Mouse (Mus musculus) forebrain, embryonic 10.5 days (tissue): ENCODE results near the gene Nmt1. TPM values are rescaled to one million over a fixed set of nuclear protein-coding genes. Genes with fewer than 3 reads are reported as not detected.
A peak's percentile ranks its signal among the peaks of the same experiment; 100 is the strongest.

ENCODE experiments used
- DNase-seq: peaks from one replicate; pipeline ENCODE4 v3.0.0-alpha.2; 2017; ENCODE audit warnings: low spot score; ENCODE audit errors: extremely low spot score
- H3K27ac ChIP-seq: fragments of 300-500 bp; sonication (generic); 2 replicates; pipeline ENCODE4 v1.5.1; 2016; ENCODE audit warnings: mild to moderate bottlenecking
- H3K27me3 ChIP-seq: fragments of 300-500 bp; sonication (generic); 2 replicates; pipeline ENCODE4 v1.6.1; 2016; ENCODE audit warnings: mild to moderate bottlenecking; ENCODE audit not compliant: poor library complexity, severe bottlenecking
- H3K36me3 ChIP-seq: fragments of 300-500 bp; sonication (generic); replicated peaks from 2 replicates; pipeline ENCODE4 v1.6.1; 2016; ENCODE audit warnings: mild to moderate bottlenecking, moderate library complexity
- H3K4me1 ChIP-seq: fragments of 300-500 bp; sonication (generic); 2 replicates; pipeline ENCODE4 v1.6.1; 2016
- H3K4me3 ChIP-seq: fragments of 300-500 bp; sonication (generic); 2 replicates; pipeline ENCODE4 v1.5.1; 2016; ENCODE audit warnings: mild to moderate bottlenecking, moderate library complexity
- H3K9me3 ChIP-seq: fragments of 300-500 bp; sonication (generic); 2 replicates; pipeline ENCODE4 v1.6.1; 2016; ENCODE audit warnings: mild to moderate bottlenecking, moderate library complexity
- WGBS: fragments of 180-500 bp; shearing (Covaris S2); methylation state at CpG from one replicate; pipeline ENCODE4 v1.1.7; 2016; 5-methylcytosine and 5-hydroxymethylcytosine counted together
- microRNA-seq: library from miRNA; unstranded; fragments of <30 nt; microRNA quantifications from one replicate; pipeline ENCODE4, GENCODE M21; 2017
- polyA plus RNA-seq: library from polyadenylated mRNA; unstranded; fragments of >200 nt; fragmentation: Nextera tagmentation; extraction: Ambion mirVana; gene quantifications from 2 replicates; pipeline ENCODE4 v1.2.1, GENCODE M21; 2016

Gene Nmt1
- polyA plus RNA-seq, 1 experiment from 2014 or later, result 62.4 TPM

DNA sequence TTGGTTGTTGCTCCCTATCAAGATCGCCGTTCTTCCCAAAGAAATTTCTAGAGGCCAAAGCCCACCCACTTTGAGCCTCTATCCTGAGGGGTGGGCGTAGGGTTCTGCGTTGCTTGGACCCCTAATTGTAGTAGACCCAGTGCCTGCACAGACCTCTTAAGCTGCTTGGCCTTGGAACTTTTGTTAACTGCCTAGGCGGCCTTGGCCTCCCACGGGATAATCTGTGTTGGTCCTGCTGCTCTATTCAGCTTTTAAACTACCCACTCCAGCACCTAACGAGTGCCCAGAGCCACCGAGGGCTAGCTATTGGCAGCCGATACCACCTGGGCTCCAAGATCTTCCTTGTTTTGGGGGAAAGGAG lies 84.5 kb downstream of the Nmt1 start:
- peak overlapping the region; percentile 76 for H3K27ac ChIP-seq
- no peaks in the 10 kb centered on the region for H3K9me3 ChIP-seq
- no peaks in the 10 kb centered on the region for H3K36me3 ChIP-seq
- peaks cover 46% of the 10 kb centered on the region for H3K27me3 ChIP-seq
- peaks cover 48% of the 10 kb centered on the region for H3K4me1 ChIP-seq
- peak overlapping the region; percentile 50 for H3K4me3 ChIP-seq
- DNase-seq, result no peak
- 6% methylated on average over 9 of the region's 9 CpGs for WGBS

DNA sequence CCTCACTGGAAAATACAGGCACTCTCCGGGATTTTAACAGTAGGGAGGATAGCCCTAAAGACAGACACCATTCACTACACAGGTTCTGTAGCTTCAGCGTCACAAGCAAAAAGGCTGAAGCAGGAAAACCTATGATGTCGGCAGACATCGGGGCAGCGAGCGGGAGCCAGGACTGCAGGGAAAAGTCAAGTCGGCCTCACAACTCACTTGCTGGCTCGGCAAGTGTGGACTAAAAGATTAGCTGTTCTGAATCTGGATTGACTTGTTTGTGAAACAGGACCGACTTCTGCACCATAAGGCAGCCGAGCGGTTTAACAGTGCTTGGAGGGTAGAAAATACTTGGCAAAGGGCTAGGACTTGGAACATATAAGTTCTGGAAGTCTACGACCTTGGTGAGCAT lies 85.0 kb downstream of the Nmt1 start:
- H3K4me1 ChIP-seq, result peaks cover 53% of the 10 kb centered on the region
- peak overlapping the region; percentile 50; the same call in 1 of the 2 replicates for H3K4me3 ChIP-seq
- H3K27ac ChIP-seq, result peak overlapping the region; percentile 76; the same call in 1 of the 2 replicates
- 27% methylated on average over 12 of the region's 12 CpGs for WGBS
- no peaks in the 10 kb centered on the region for H3K9me3 ChIP-seq
- DNase-seq, result no peak
- peaks cover 46% of the 10 kb centered on the region for H3K27me3 ChIP-seq
- no peaks in the 10 kb centered on the region for H3K36me3 ChIP-seq

DNA sequence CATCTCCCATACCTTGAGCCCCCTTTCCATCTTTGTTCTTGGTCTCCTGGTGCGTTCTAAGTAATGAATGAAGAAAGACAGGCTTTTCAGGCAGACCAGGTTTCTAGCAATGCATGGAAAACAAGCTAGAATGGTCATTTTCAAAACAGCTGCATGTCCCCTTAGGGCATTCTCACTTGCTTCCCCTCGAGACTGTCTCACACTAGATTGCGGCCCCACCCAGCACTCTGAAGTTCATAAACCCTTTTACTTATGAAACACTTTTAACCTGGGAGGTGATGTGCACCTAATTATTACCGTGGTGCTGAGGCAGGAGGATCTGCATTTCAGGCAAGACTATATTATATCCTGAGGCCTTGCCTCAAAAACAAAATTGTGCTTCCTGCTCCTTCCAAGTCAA lies 85.8 kb downstream of the Nmt1 start:
- 78% methylated on average over 4 of the region's 4 CpGs for WGBS
- 0 out of 2 replicates have a peak overlapping the region, but pooled peaks have one; percentile 70 for H3K4me3 ChIP-seq
- H3K27ac ChIP-seq, result no peak overlapping the region
- H3K36me3 ChIP-seq, result no peaks in the 10 kb centered on the region
- DNase-seq, result no peak
- peaks cover 50% of the 10 kb centered on the region for H3K27me3 ChIP-seq
- H3K9me3 ChIP-seq, result no peaks in the 10 kb centered on the region
- peaks cover 61% of the 10 kb centered on the region for H3K4me1 ChIP-seq

DNA sequence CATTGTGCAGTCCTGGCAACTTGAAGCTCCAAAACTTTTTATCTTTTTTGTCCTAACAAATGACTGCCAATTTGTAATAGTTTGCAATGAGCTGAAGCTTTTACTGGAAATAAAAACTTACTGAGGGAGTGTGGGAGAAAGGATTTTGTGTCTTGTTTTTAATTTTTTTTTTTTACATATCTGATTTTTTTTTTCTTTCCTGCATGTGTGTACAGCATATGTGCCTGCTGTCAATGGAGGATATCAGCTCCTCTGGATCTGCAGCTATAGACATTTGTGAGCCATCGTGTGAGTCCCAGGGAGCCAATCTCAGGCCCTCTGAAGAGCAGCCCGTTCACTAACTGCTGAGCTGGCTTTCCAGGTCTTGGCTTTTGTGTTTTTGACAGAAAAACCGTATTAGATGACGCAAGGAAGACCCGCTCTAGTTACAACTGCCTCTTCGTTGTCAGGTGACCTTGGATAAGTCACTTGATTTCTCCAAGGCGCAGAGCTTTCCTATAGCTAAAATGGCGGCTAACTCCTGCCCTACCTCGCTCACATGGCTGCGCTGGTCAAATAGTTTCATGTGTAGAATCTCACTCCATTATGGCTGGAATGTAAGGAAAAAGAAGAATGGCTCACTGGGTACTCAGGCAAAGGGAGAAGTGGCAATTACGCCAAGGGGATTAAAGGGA lies 86.4 kb downstream of the Nmt1 start:
- no peaks in the 10 kb centered on the region for H3K9me3 ChIP-seq
- H3K27ac ChIP-seq, result peak overlapping the region; percentile 96
- no peak for DNase-seq
- WGBS, result 88% methylated on average over 11 of the region's 11 CpGs
- peaks cover 50% of the 10 kb centered on the region for H3K27me3 ChIP-seq
- H3K36me3 ChIP-seq, result no peaks in the 10 kb centered on the region
- H3K4me1 ChIP-seq, result peaks cover 64% of the 10 kb centered on the region
- peak overlapping the region; percentile 70 for H3K4me3 ChIP-seq

DNA sequence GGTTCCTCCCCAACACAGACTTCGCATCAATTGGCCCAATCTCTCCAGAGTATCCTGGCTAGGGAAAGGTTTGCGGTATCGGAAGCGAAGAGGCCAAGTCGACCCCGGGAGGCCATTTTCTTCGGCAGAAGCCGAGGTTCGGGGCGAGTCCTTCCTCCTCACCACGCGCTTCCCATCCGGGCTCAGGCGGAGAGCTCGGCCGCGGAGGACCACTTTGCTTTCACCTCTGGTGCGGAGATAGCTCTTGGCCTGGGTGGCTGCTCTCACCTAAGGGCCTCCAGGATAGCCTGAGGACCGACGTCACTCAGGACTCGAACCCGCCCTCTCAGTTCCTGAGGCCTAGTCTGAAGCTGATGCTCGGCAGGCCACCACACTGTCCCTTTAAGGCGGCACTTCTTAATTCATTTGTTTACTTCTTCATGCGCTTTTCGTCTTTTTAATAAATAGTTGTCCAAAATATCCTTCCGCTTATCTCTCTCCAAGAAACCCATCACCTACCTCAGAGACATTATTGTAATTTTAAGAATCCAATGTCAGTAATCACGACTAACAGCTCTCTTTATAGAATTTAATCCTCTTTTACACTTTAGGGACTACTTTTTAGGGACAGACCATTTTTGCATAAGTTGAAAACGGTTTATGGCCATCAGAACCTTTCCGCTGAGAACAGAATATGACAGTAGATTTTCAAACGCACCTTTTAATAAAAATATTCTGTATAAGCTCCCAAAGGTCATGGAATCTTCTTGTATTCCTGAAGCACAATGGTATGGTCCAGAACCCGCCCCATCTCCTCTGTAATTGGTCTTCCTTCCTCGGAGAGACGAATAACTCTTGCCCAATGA lies 87.4 kb downstream of the Nmt1 start:
- no peaks in the 10 kb centered on the region for H3K9me3 ChIP-seq
- peak overlapping the region; percentile 70 for H3K4me3 ChIP-seq
- H3K27me3 ChIP-seq, result peaks cover 46% of the 10 kb centered on the region
- H3K36me3 ChIP-seq, result no peaks in the 10 kb centered on the region
- H3K27ac ChIP-seq, result peak overlapping the region; percentile 96
- WGBS, result 1% methylated on average over 34 of the region's 34 CpGs
- peak; percentile 80 for DNase-seq
- H3K4me1 ChIP-seq, result peaks cover 64% of the 10 kb centered on the region

DNA sequence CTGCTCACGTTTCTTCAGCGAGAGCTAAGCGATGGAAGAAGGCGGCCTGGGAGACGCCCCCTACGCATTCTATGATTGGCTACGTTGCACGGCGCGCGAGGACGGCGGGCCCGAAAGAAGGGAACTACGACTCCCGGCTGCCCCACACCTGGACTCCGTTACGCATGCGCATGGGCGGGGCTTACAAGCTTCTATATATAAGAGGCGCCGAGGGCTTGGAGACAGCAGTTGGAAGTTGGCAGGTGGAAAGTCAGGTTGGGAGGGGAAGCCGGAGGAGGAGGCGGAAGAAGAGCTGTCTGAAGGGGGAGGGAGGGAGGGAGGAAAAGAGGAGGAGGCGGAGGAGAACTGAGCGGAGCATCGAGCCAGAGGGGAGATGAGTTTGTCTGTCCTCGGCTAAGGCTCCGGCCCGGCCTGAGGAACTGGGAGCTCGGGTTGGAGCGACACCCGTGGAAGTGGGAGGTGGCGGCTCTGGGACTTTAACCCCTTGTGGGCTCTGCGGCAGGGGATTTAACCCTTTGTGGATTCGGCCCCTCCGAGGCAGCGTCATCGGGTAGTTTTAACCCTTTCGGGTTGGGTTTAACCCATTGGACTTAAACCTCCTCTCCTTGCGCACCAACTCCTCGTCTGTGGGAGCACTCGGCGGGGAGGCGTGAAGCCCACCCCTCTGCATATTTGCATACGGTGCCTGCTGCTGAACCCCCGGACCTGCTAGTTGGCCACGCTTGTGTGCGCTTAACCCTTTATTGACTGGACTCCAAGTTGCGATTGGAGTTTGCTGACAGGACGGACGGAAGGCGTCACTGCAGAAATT lies 88.2 kb downstream of the Nmt1 start, which contains the start of gene Hexim1:
Gene Hexim1, plus strand, starts transcription at position 224 of the 811 bp plus-strand sequence.
- Histone ChIP-seq H3K27ac (peak within 1 kb of the TSS; percentile 96), H3K27me3 (peaks cover 38% of the 10 kb centered on the region), H3K9me3 (no peaks in the 10 kb centered on the region), H3K36me3 (no peaks in the 10 kb centered on the region), H3K4me3 (peak within 1 kb of the TSS; percentile 70), H3K4me1 (peaks cover 62% of the 10 kb centered on the region)
- peak; percentile 100 for DNase-seq
- WGBS, result under 1% methylated on average over 53 of the region's 53 CpGs

DNA sequence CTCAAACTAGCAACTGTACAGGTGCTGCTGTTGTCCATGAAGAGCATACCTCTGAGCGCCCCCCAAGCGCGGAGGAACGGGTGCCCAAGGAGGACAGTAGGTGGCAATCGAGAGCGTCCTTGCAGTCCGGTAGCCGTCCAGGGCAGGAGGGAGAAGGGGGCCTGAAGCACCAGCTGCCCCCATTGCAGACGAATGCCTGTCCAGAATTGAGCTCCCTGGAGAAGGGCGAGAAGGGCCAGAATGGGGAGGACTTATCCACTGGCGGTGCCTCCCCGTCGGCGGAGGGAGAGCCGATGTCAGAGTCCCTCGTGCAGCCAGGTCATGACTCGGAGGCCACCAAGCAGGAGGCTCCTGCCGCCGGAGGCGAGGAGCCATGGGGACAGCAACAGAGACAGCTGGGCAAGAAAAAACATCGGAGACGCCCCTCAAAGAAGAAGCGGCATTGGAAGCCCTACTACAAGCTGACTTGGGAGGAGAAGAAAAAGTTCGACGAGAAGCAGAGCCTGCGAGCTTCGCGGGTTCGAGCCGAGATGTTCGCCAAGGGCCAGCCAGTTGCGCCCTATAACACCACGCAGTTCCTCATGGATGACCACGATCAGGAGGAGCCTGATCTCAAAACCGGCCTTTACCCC lies 89.1 kb downstream of the Nmt1 start:
- WGBS, result under 1% methylated on average over 35 of the region's 35 CpGs
- Histone ChIP-seq H3K36me3 (no peaks in the 10 kb centered on the region), H3K27ac (peak overlapping the region; percentile 96), H3K27me3 (peaks cover 29% of the 10 kb centered on the region), H3K9me3 (no peaks in the 10 kb centered on the region), H3K4me3 (peak overlapping the region; percentile 70), H3K4me1 (peaks cover 54% of the 10 kb centered on the region)
- peak; percentile 73 for DNase-seq

DNA sequence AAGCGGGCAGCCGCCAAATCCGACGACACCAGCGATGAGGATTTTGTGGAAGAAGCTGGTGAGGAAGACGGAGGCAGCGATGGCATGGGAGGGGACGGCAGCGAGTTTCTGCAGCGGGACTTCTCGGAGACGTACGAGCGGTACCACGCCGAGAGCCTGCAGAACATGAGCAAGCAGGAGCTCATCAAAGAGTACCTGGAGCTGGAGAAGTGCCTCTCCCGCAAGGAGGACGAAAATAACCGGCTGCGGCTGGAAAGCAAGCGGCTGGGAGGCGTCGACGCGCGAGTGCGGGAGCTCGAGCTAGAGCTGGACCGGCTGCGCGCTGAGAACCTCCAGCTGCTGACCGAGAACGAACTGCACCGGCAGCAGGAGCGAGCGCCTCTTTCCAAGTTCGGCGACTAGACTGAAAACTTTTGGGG lies 89.6 kb downstream of the Nmt1 start:
- Histone ChIP-seq H3K4me3 (peak overlapping the region; percentile 70), H3K27ac (peak overlapping the region; percentile 96), H3K4me1 (peaks cover 48% of the 10 kb centered on the region), H3K9me3 (no peaks in the 10 kb centered on the region), H3K27me3 (peaks cover 24% of the 10 kb centered on the region), H3K36me3 (no peaks in the 10 kb centered on the region)
- WGBS, result under 1% methylated on average over 38 of the region's 38 CpGs
- no peak for DNase-seq

Small RNA genes lying within 50 kb of the gene (microRNA-seq; reads per million reads assigned to microRNA genes)
- gene Mir6931, result 0.90 reads per million

Other genes with a start within 250 kb of the Nmt1 start
- gene Gjc1, start 208.5 kb upstream of the Nmt1 start, polyA plus RNA-seq, result 86.0 and 87.4 TPM in 2 replicates
- gene Higd1b, start 192.3 kb upstream of the Nmt1 start, polyA plus RNA-seq, result not detected in 2 replicates
- 376 and 379 TPM in 2 replicates for gene Eftud2, start 147.2 kb upstream of the Nmt1 start, polyA plus RNA-seq
- gene Ccdc103, start 147.0 kb upstream of the Nmt1 start, polyA plus RNA-seq, result 2.0 and 2.9 TPM in 2 replicates
- 0.09 TPM in 1 of 2 replicates, not detected in the other for gene Fam187a, start 143.0 kb upstream of the Nmt1 start, polyA plus RNA-seq
- gene Gfap, start 127.3 kb upstream of the Nmt1 start, polyA plus RNA-seq, result 0.09 and 0.10 TPM in 2 replicates
- gene Kif18b, start 103.1 kb upstream of the Nmt1 start, polyA plus RNA-seq, result 14.5 and 15.5 TPM in 2 replicates
- gene C1ql1, start 81.5 kb upstream of the Nmt1 start, polyA plus RNA-seq, result 2.6 and 2.8 TPM in 2 replicates
- gene Dcakd, start 143 bp downstream of the Nmt1 start, polyA plus RNA-seq, result 261 and 275 TPM in 2 replicates
- gene Plcd3, start 73.5 kb downstream of the Nmt1 start, polyA plus RNA-seq, result 1.5 and 1.7 TPM in 2 replicates
- gene Acbd4, start 73.5 kb downstream of the Nmt1 start, polyA plus RNA-seq, result 6.6 and 7.5 TPM in 2 replicates
- gene Hexim1, start 88.0 kb downstream of the Nmt1 start, polyA plus RNA-seq, result 1.8 and 2.0 TPM in 2 replicates
- gene Hexim2, start 104.2 kb downstream of the Nmt1 start, polyA plus RNA-seq, result 7.2 and 7.6 TPM in 2 replicates
- gene Fmnl1, start 142.9 kb downstream of the Nmt1 start, polyA plus RNA-seq, result 0.47 and 0.81 TPM in 2 replicates
- 0.21 and 0.32 TPM in 2 replicates for gene 1700023F06Rik, start 180.4 kb downstream of the Nmt1 start, polyA plus RNA-seq
- gene Spata32, start 190.2 kb downstream of the Nmt1 start, polyA plus RNA-seq, result not detected in 2 replicates
- 4.0 TPM in 2 replicates for gene Map3k14, start 239.3 kb downstream of the Nmt1 start, polyA plus RNA-seq